Mouse (Mus musculus): ENCODE data around the gene Gpr87.

DNA sequence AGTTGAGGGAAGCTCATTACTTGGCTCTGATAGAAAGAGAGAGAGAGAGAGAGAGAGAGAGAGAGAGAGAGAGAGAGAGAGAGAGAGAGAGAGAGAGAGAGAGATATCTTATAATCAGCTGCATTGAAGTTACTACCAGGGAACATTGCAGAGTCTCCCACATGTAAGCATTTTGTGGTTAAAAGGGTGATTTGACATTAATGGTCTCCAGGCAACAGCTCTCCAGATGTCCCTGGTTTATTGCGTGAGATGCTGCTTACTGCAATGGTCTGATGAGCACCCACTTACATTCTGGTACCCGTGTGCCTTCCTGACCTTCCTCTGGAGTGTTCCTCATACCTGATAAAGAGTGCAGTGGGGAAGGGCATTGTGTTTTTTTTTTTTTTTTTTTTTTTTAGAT, 40.0 kb downstream of the Gpr87 start:
- TF ChIP-seq CTCF (IDR thresholded peaks at IDR 0.05; ENCODE audit: control insufficient read depth, insufficient read depth, insufficient read length) (no peak), USF1 (IDR thresholded peaks at IDR 0.05; ENCODE audit: low read depth) (no peak), MAX (IDR thresholded peaks at IDR 0.05) (no peak), MYOG (IDR thresholded peaks at IDR 0.05; ENCODE audit: control insufficient read depth, extremely low read depth, insufficient read length) (no peak)

Data from C2C12 (cell line).